Mouse (Mus musculus) stomach, embryonic 15.5 days (tissue): ENCODE measurements around the gene Abhd4. TPM values are rescaled to one million over a fixed set of nuclear protein-coding genes. Genes with fewer than 3 reads are reported as not detected.

Experiments used
- ATAC-seq: fragments of 200-750 bp; cut with Nextera tagmentation; 2 replicates; pipeline ENCODE4 v1.8.0; 2017; ENCODE audit warnings: low read depth, moderate number of reproducible peaks, moderate TSS enrichment; ENCODE audit not compliant: insufficient read depth, low FRiP score
- H3K27ac ChIP-seq: fragments of 300-500 bp; sonication (generic); 2 replicates; pipeline ENCODE4 v1.5.1; 2015; ENCODE audit warnings: mild to moderate bottlenecking, inconsistent platforms
- H3K27me3 ChIP-seq: fragments of 300-500 bp; sonication (generic); replicated peaks from 2 replicates; pipeline ENCODE4 v1.6.1; 2015; ENCODE audit warnings: inconsistent platforms
- H3K36me3 ChIP-seq: fragments of 300-500 bp; sonication (generic); 2 replicates; pipeline ENCODE4 v1.6.1; 2015; ENCODE audit warnings: inconsistent platforms
- H3K4me1 ChIP-seq: fragments of 300-500 bp; sonication (generic); 2 replicates; pipeline ENCODE4 v1.6.1; 2015; ENCODE audit warnings: inconsistent platforms
- H3K4me2 ChIP-seq: fragments of 300-500 bp; sonication (generic); 2 replicates; pipeline ENCODE4 v1.6.1; 2015; ENCODE audit warnings: mild to moderate bottlenecking, inconsistent platforms
- H3K4me3 ChIP-seq: fragments of 300-500 bp; sonication (generic); replicated peaks from 2 replicates; pipeline ENCODE4 v1.5.1; 2015; ENCODE audit warnings: inconsistent platforms
- H3K9ac ChIP-seq: fragments of 300-500 bp; sonication (generic); 2 replicates; pipeline ENCODE4 v1.6.1; 2015; ENCODE audit warnings: inconsistent platforms
- H3K9me3 ChIP-seq: fragments of 300-500 bp; sonication (generic); 2 replicates; pipeline ENCODE4 v1.6.1; 2016; ENCODE audit warnings: inconsistent platforms
- WGBS: fragments of 180-500 bp; shearing (Covaris S2); methylation state at CpG from one replicate; pipeline ENCODE4 v1.1.7; 2015; 5-methylcytosine and 5-hydroxymethylcytosine counted together
- polyA plus RNA-seq: library from polyadenylated mRNA; unstranded; fragments of >200 nt; fragmentation: Nextera tagmentation; extraction: Ambion mirVana; gene quantifications from 2 replicates; pipeline ENCODE4 v1.2.1, GENCODE M21; 2015

Gene Abhd4
- polyA plus RNA-seq: 43.1 and 44.1 TPM in 2 replicates

DNA sequence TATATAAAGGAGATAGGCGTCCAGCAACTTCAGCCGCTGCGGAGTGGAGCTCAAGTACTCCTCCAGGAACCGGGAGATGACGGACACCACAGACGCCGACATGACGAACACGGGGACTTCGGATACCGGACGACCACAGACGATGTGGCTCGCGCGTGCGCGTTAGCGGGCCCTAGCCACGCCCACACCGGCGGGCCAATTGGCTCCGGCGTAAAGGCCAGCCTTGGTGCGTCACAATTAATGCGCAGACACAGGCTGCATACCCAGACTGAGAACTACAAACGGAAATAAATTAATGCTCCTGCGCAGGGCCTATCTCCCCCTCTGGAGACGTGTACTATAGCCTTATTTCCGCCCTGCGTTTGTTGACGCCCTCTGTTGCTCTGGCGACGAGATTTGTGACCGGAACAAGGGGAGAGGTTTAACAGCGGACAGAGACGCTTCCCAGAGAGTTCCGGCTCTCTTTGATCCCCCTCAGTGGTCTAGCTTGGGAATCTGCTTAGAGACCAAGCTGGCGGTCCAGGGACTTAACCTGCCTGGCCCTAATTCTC, at the start of gene Abhd4, which contains the start of gene Dad1:
TSS of gene Abhd4 (plus strand) at position 448 of the 551 bp plus-strand sequence.
TSS of gene Dad1 (minus strand) at position 364 of the 551 bp plus-strand sequence.
- Histone ChIP-seq H3K36me3 (no peaks in the 10 kb centered on the region), H3K4me1 (peaks cover 26% of the 10 kb centered on the region; the same call in 1 of the 2 replicates)

GRCm38 (mm10) chr14:54204311-54204710, 49.7 kb upstream of the Abhd4 start:
- Histone ChIP-seq H3K9me3 (no peaks in the 10 kb centered on the region), H3K27me3 (no peaks in the 10 kb centered on the region), H3K36me3 (no peaks in the 10 kb centered on the region), H3K4me1 (peaks cover 3% of the 10 kb centered on the region), H3K9ac (no peak overlapping the region), H3K4me2 (no peak overlapping the region), H3K27ac (no peak overlapping the region), H3K4me3 (no peak overlapping the region)
- ATAC-seq: peak; percentile 84
- WGBS: 66% methylated on average over 8 of the region's 8 CpGs

More for the DNA sequence above, at the start of gene Abhd4, which contains the start of gene Dad1:
- H3K9ac ChIP-seq: peak within 1 kb of the TSS; percentile 43
- H3K27ac ChIP-seq: peak within 1 kb of the TSS; percentile 84
- no peaks in the 10 kb centered on the region for H3K9me3 ChIP-seq
- ATAC-seq: peak; percentile 99
- no peaks in the 10 kb centered on the region for H3K27me3 ChIP-seq
- under 1% methylated on average over 39 of the region's 39 CpGs for WGBS
- H3K4me3 ChIP-seq: peak within 1 kb of the TSS; percentile 58
- H3K4me2 ChIP-seq: peak within 1 kb of the TSS; percentile 66

- Histone ChIP-seq H3K36me3 (no peaks in the 10 kb centered on the region), H3K4me2 (no peak overlapping the region), H3K9ac (no peak overlapping the region), H3K4me3 (no peak overlapping the region), H3K27me3 (no peaks in the 10 kb centered on the region), H3K27ac (no peak overlapping the region), H3K4me1 (peaks cover 3% of the 10 kb centered on the region), H3K9me3 (no peaks in the 10 kb centered on the region)
- ATAC-seq: no peak
- 74% methylated on average over 4 of the region's 4 CpGs for WGBS
Measured at GRCm38 (mm10) chr14:54204786-54205185, 49.2 kb upstream of the Abhd4 start.

GRCm38 (mm10) chr14:54205904-54206303, 48.1 kb upstream of the Abhd4 start:
- Histone ChIP-seq H3K4me1 (peaks cover 3% of the 10 kb centered on the region), H3K4me2 (no peak overlapping the region), H3K27ac (peak overlapping the region; percentile 14; the same call in 1 of the 2 replicates), H3K9ac (no peak overlapping the region), H3K27me3 (no peaks in the 10 kb centered on the region), H3K36me3 (no peaks in the 10 kb centered on the region), H3K4me3 (no peak overlapping the region), H3K9me3 (no peaks in the 10 kb centered on the region)
- no peak for ATAC-seq
- 40% methylated on average over 6 of the region's 6 CpGs for WGBS

GRCm38 (mm10) chr14:54206309-54206708, 47.7 kb upstream of the Abhd4 start:
- no peak overlapping the region for H3K27ac ChIP-seq
- no peak overlapping the region for H3K9ac ChIP-seq
- ATAC-seq: no peak
- no peaks in the 10 kb centered on the region for H3K9me3 ChIP-seq
- H3K4me2 ChIP-seq: no peak overlapping the region
- no peaks in the 10 kb centered on the region for H3K27me3 ChIP-seq
- no peak overlapping the region for H3K4me3 ChIP-seq
- H3K36me3 ChIP-seq: no peaks in the 10 kb centered on the region
- WGBS: 73% methylated on average over 5 of the region's 5 CpGs
- peaks cover 3% of the 10 kb centered on the region for H3K4me1 ChIP-seq

DNA sequence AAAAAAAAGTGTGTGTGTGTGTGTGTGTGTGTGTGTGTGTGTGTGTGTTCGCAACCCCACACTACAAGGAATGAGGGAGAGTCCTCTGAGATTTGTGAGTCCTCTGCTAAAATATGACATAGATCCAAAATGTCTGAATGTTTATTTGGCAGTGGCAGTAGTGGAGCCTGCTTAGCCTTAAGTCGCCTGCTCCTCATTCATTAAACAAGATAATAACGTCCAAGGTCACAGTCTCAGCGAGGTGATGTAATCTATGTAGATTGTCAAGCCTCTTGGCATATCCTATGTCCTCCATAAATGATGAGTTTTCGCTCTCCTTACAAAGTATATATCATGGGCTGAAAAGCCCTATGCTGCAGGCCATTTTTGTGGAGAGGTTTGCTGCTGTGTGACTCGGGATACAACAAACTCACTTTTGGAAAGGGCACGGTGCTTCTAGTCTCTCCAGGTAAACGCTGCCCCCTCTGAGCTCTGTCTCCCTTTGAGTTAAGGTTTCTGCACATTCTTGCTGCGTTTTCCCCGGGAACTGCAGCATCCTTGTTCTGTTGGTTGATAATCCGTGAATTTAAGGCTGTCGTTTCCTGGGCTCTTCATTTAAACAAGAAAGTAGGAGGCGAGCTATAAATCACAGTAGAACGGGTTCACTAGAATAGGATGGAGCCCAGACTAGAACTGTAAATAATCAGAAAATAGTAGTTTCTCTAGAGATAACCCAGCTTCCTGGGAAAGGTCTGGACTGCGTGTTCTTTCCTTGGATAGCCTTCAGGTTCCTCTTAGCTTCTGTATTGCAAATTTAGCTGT, 47.0 kb upstream of the Abhd4 start:
- no peak overlapping the region for H3K9ac ChIP-seq
- H3K27me3 ChIP-seq: no peaks in the 10 kb centered on the region
- no peak overlapping the region for H3K4me2 ChIP-seq
- H3K27ac ChIP-seq: no peak overlapping the region
- H3K4me1 ChIP-seq: peaks cover 3% of the 10 kb centered on the region
- no peaks in the 10 kb centered on the region for H3K36me3 ChIP-seq
- no peaks in the 10 kb centered on the region for H3K9me3 ChIP-seq
- WGBS: 38% methylated on average over 15 of the region's 15 CpGs
- H3K4me3 ChIP-seq: no peak overlapping the region
- ATAC-seq: no peak

- H3K27ac ChIP-seq: no peak overlapping the region
Measured at GRCm38 (mm10) chr14:54207924-54208323, 46.1 kb upstream of the Abhd4 start.

DNA sequence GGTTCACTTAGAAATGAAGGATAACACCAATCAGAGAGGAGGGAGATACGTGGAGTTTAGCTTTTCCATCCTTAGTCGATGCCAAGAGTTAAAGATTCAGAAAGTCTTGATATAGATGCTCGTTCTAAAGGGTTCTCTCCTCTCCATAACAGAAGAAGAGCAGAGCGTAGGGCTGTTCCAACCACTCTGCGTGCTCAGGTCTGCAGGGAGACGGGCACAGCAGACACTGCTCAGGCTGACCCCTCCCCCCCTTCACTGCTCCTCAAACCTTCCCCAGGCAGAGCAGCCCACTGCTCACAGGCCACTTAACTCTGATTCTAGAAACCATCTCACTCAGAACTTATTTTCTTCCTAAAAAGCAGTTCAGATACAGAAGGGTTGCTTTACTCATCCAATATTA, 45.2 kb upstream of the Abhd4 start:
- no peak for ATAC-seq
- H3K4me2 ChIP-seq: no peak overlapping the region
- no peaks in the 10 kb centered on the region for H3K27me3 ChIP-seq
- 81% methylated on average over 6 of the region's 6 CpGs for WGBS
- H3K9me3 ChIP-seq: no peaks in the 10 kb centered on the region
- no peak overlapping the region for H3K4me3 ChIP-seq
- H3K9ac ChIP-seq: no peak overlapping the region
- peaks cover 3% of the 10 kb centered on the region for H3K4me1 ChIP-seq
- H3K27ac ChIP-seq: no peak overlapping the region
- H3K36me3 ChIP-seq: no peaks in the 10 kb centered on the region

More at GRCm38 (mm10) chr14:54207924-54208323, 46.1 kb upstream of the Abhd4 start:
- 73% methylated on average over 5 of the region's 5 CpGs for WGBS
- H3K4me3 ChIP-seq: no peak overlapping the region
- no peaks in the 10 kb centered on the region for H3K27me3 ChIP-seq
- no peak for ATAC-seq
- no peaks in the 10 kb centered on the region for H3K36me3 ChIP-seq
- H3K9me3 ChIP-seq: no peaks in the 10 kb centered on the region
- H3K9ac ChIP-seq: no peak overlapping the region
- H3K4me2 ChIP-seq: no peak overlapping the region
- peaks cover 3% of the 10 kb centered on the region for H3K4me1 ChIP-seq

- no peak for ATAC-seq
- H3K4me2 ChIP-seq: no peak overlapping the region
- WGBS: 67% methylated on average over 5 of the region's 5 CpGs
Measured at GRCm38 (mm10) chr14:54209932-54210331, 44.1 kb upstream of the Abhd4 start.

DNA sequence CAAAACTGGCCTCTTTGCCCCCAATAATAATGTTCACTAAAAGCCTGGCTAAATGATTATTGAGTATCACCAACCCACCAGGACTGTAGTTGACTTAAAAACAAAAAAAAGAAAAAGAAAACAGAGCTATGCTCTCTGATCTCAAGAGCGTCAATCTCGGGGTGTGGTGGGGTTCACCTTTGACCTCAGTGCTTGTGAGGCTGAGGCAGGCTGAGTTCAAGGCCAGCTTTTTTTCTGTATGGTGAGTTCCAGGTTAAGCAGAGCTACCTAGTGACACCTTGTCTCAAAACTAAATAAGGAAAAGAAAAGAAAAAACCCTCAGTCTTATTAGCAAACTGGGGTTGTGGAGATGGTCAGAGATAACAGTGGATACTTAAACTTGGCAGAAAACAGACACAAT, 43.6 kb upstream of the Abhd4 start:
- Histone ChIP-seq H3K27ac (no peak overlapping the region), H3K36me3 (no peaks in the 10 kb centered on the region), H3K9me3 (no peaks in the 10 kb centered on the region), H3K27me3 (no peaks in the 10 kb centered on the region), H3K4me3 (no peak overlapping the region), H3K4me2 (no peak overlapping the region), H3K9ac (no peak overlapping the region), H3K4me1 (peaks cover 3% of the 10 kb centered on the region)
- WGBS: 86% methylated on average over 2 of the region's 2 CpGs
- ATAC-seq: no peak

More at GRCm38 (mm10) chr14:54209932-54210331, 44.1 kb upstream of the Abhd4 start:
- Histone ChIP-seq H3K4me3 (no peak overlapping the region), H3K4me1 (peaks cover 3% of the 10 kb centered on the region), H3K9ac (no peak overlapping the region), H3K27ac (no peak overlapping the region), H3K9me3 (no peaks in the 10 kb centered on the region), H3K36me3 (no peaks in the 10 kb centered on the region), H3K27me3 (no peaks in the 10 kb centered on the region)

DNA sequence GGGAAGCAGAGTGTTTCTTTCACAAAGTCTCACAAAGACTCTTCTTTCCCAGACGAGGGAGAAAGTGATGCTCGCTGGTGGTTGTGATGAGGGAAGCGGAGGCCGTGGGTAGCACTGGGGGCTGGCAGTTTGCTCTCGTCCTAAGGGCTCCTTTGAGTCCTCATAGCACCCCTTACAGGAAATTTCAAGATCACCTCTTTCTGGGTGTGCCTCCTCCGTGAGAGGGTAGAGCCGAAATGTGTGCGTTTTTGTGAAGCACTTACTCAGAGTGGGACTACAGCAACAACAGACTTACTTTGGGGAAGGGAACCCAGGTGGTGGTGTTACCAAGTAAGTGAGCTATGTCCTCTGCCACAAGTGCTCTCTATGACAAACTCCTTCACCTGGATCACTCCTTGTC, 42.8 kb upstream of the Abhd4 start:
- H3K4me1 ChIP-seq: peaks cover 2% of the 10 kb centered on the region
- 89% methylated on average over 8 of the region's 8 CpGs for WGBS
- H3K27ac ChIP-seq: no peak overlapping the region
- H3K9me3 ChIP-seq: no peaks in the 10 kb centered on the region
- no peaks in the 10 kb centered on the region for H3K27me3 ChIP-seq
- no peak overlapping the region for H3K4me2 ChIP-seq
- H3K4me3 ChIP-seq: no peak overlapping the region
- ATAC-seq: no peak
- no peak overlapping the region for H3K9ac ChIP-seq
- H3K36me3 ChIP-seq: no peaks in the 10 kb centered on the region

DNA sequence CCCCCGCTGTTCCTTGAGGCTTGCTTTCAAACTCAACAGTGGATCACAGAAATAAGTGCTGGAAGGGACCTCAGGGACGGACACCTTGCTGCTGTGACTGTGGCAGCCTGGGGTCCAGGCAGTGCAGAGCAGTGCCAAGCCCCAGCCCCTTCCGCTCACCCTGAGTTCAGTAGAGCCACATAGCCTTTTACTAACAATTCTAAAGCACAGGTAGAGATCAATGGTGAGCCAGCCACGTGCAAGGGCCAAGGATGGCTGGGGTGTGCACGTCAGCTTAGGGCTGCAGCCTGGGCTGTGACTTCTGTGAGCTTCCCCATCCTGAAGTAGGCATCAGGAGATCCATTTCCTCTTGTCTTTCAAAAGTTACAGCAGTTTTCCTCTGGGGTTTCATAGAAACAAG, 42.2 kb upstream of the Abhd4 start:
- ATAC-seq: no peak
- H3K27me3 ChIP-seq: no peaks in the 10 kb centered on the region
- no peaks in the 10 kb centered on the region for H3K9me3 ChIP-seq
- WGBS: 88% methylated on average over 5 of the region's 5 CpGs
- no peak overlapping the region for H3K27ac ChIP-seq
- H3K4me1 ChIP-seq: no peaks in the 10 kb centered on the region; the same call in none of the 2 replicates
- H3K4me3 ChIP-seq: no peak overlapping the region
- no peaks in the 10 kb centered on the region for H3K36me3 ChIP-seq
- H3K9ac ChIP-seq: no peak overlapping the region
- H3K4me2 ChIP-seq: no peak overlapping the region
